10 mouse cellular contexts compared by ENCODE assay signal in the genomic region with DNA sequence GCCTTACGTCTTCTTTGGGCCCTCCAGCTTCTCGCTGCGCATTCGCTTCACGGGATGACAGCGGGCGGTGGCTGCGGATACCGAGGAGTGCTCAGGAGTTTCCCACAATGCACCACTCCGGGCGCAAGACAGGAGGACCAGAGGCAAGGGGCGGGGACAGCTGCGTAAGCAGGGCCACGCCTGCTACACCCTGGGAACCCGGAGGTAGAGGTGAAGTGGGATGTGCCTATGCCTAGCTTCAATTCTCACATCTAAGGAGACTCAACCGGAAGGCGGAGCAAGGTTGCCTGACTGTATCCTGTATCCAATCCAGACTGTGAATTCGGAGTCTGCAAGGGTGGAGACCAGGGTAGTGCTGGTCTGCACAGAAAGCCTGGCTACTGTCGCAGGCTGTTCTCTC. TPM values are rescaled to one million over a fixed set of nuclear protein-coding genes. Genes with fewer than 3 reads are reported as not detected.
A peak's percentile ranks its signal among the peaks of the same experiment; 100 is the strongest.
DNase-seq lines count a peak whose midpoint lies in the region; ATAC-seq lines count a peak whose summit lies in the region.
"Had no signal": no experiment of that assay in that cellular context is flagged by ENCODE, and none has a peak within 500 bp of the region (broad histone marks: within the 10 kb centered on the region; RNA-seq: fewer than 3 reads in every experiment).

A gene (minus strand): TSS at position 182 of the 400 bp plus-strand sequence.

- H3K36me3 ChIP-seq in embryonic facial prominence, embryonic 12.5 days = peaks cover 37% of the 10 kb centered on the region
- peaks cover 12% of the 10 kb centered on the region for H3K36me3 ChIP-seq in lung, embryonic 16.5 days (ENCODE audit: control insufficient read depth, insufficient read depth, low read length)

- peak; percentile 52 for DNase-seq in ovary, postnatal 36 days (ENCODE audit: low spot score)
- DNase-seq in ovary, adult 18-20 months (ENCODE audit: low spot score) = no peak
- peak; percentile 41 to 47 for DNase-seq in heart, postnatal 36 days
- peak; percentile 94 for DNase-seq in layer of hippocampus, adult 9-11 months
- DNase-seq in right cerebral cortex, postnatal 14 days = peak; percentile 84
- DNase-seq in ovary, postnatal 10 days (ENCODE audit: low spot score) = no peak

- intact Hi-C loops in heart, postnatal 36 days (cut with DNase I) = no loop called here

- H3K4me1 ChIP-seq in embryonic facial prominence, embryonic 12.5 days = peaks cover 23% of the 10 kb centered on the region
- peaks cover 10% of the 10 kb centered on the region; the same call in 1 of the 2 replicates for H3K4me1 ChIP-seq in lung, embryonic 16.5 days (replicated peaks; ENCODE audit: control insufficient read depth, insufficient read depth, low read length)

- H3K4me2 ChIP-seq in embryonic facial prominence, embryonic 12.5 days (replicated peaks) = peak within 1 kb of the TSS; percentile 49
- H3K4me2 ChIP-seq in lung, embryonic 16.5 days (ENCODE audit: low read depth, low read length) = no peak within 1 kb of the TSS

- peak within 1 kb of the TSS; percentile 43; the same call in 1 of the 2 replicates for H3K27ac ChIP-seq in embryonic facial prominence, embryonic 12.5 days
- H3K27ac ChIP-seq in lung, embryonic 16.5 days (ENCODE audit: low read length) = no peak within 1 kb of the TSS

- peak; percentile 70 for ATAC-seq in embryonic facial prominence, embryonic 12.5 days (ENCODE audit: insufficient number of reproducible peaks, insufficient read depth, low FRiP score, low TSS enrichment)
- peak; percentile 24 for ATAC-seq in lung, embryonic 16.5 days (ENCODE audit: low read depth)
- ATAC-seq: Patski had no signal

- H3K9ac ChIP-seq in embryonic facial prominence, embryonic 12.5 days = no peak within 1 kb of the TSS
- no peak within 1 kb of the TSS for H3K9ac ChIP-seq in lung, embryonic 16.5 days (ENCODE audit: low read length)

- H3K9me3 ChIP-seq in embryonic facial prominence, embryonic 12.5 days = no peaks in the 10 kb centered on the region
- no peaks in the 10 kb centered on the region for H3K9me3 ChIP-seq in lung, embryonic 16.5 days (ENCODE audit: control insufficient read depth, low read length)

- no peaks in the 10 kb centered on the region for H3K27me3 ChIP-seq in embryonic facial prominence, embryonic 12.5 days
- H3K27me3 ChIP-seq in lung, embryonic 16.5 days (ENCODE audit: control insufficient read depth, insufficient read depth, low read depth, low read length) = no peaks in the 10 kb centered on the region
- H3K27me3 ChIP-seq: Patski had no signal

- 1% methylated on average over 19 of the region's 19 CpGs for WGBS in embryonic facial prominence, embryonic 12.5 days
- 3% methylated on average over 19 of the region's 19 CpGs for WGBS in lung, embryonic 16.5 days

- H3K4me3 ChIP-seq in embryonic facial prominence, embryonic 12.5 days = peak within 1 kb of the TSS; percentile 25
- H3K4me3 ChIP-seq in lung, embryonic 16.5 days (ENCODE audit: low read length) = no peak within 1 kb of the TSS

RNA-seq across cellular contexts. Expression of the gene that starts here (rescaled TPM):
- polyA plus RNA-seq in embryonic facial prominence, embryonic 12.5 days (2016; fragmentation: Nextera tagmentation; extraction: Ambion mirVana) = 7.4 and 10.4 TPM in 2 replicates
- 1 to 10 TPM in 1 of 2 experiments, under 1 TPM in 1; 0.80 to 1.5 TPM for total RNA-seq in heart, postnatal 36 days (2021)
- 0.79 TPM in 2 replicates for polyA plus RNA-seq in lung, embryonic 16.5 days (2015; fragmentation: Nextera tagmentation; extraction: Ambion mirVana)
- total RNA-seq: neutrophil, adult 5-6 weeks had no signal

Comparison
In these comparisons a context has a peak if more than half of its experiments do, and no peak if none do; other contexts are left out.
1. DNase-seq: peak in ovary, postnatal 36 days (single experiment), heart, postnatal 36 days (2 of 2), layer of hippocampus, adult 9-11 months (single experiment) and right cerebral cortex, postnatal 14 days (single experiment); none in ovary, adult 18-20 months (single experiment) and ovary, postnatal 10 days (single experiment).
2. Peak in ATAC-seq in lung, embryonic 16.5 days; RNA of the gene not detected or under 1 TPM.